Mouse (Mus musculus) forebrain, postnatal 0 days (tissue): ENCODE data around the gene Add2. TPM values are rescaled to one million over a fixed set of nuclear protein-coding genes. Genes with fewer than 3 reads are reported as not detected.
"Not testable (repeated sequence)": the region's sequence is repeated elsewhere in the genome, so short reads cannot be mapped to it uniquely, and the experiment has no call there.

ENCODE experiments used
- ATAC-seq: fragments of 200-750 bp; cut with Nextera tagmentation; 2 replicates; pipeline ENCODE4 v1.8.0; 2017; ENCODE audit warnings: mild to moderate bottlenecking, moderate library complexity
- DNase-seq: peaks from one replicate; pipeline ENCODE4 v3.0.0-alpha.2; 2015
- H3K27ac ChIP-seq: fragments of 300-500 bp; sonication (generic); 2 replicates; pipeline ENCODE4 v1.5.1; 2014; ENCODE audit warnings: low read depth, mild to moderate bottlenecking, antibody characterized with exemption, low read length, moderate library complexity, mixed read lengths
- H3K27me3 ChIP-seq: fragments of 300-500 bp; sonication (generic); 2 replicates; pipeline ENCODE4 v1.6.1; 2014; ENCODE audit warnings: mild to moderate bottlenecking, low read length, mixed read lengths; ENCODE audit not compliant: insufficient read depth
- H3K36me3 ChIP-seq: fragments of 300-500 bp; sonication (generic); 2 replicates; pipeline ENCODE4 v1.6.1; 2014; ENCODE audit warnings: mild to moderate bottlenecking, moderate library complexity; ENCODE audit not compliant: insufficient read depth
- H3K4me1 ChIP-seq: fragments of 300-500 bp; sonication (generic); 2 replicates; pipeline ENCODE4 v1.6.1; 2014; ENCODE audit warnings: antibody characterized with exemption; ENCODE audit not compliant: insufficient read depth
- H3K4me2 ChIP-seq: fragments of 300-500 bp; sonication (generic); 2 replicates; pipeline ENCODE4 v1.6.1; 2014; ENCODE audit warnings: low read depth, mild to moderate bottlenecking, moderate library complexity
- H3K4me3 ChIP-seq: fragments of 300-500 bp; sonication (generic); 2 replicates; pipeline ENCODE4 v1.5.1; 2014; ENCODE audit warnings: low read depth, low read length, mixed read lengths
- H3K9ac ChIP-seq: fragments of 300-500 bp; sonication (generic); 2 replicates; pipeline ENCODE4 v1.6.1; 2014; ENCODE audit warnings: mild to moderate bottlenecking
- H3K9me3 ChIP-seq: fragments of 300-500 bp; sonication (generic); 2 replicates; pipeline ENCODE4 v1.6.1; 2016; ENCODE audit warnings: low read length
- CTCF ChIP-seq: sonication (generic); IDR thresholded peaks from 2 replicates; pipeline ENCODE4 v1.5.1; 2016; ENCODE audit warnings: antibody characterized with exemption, control low read depth, low read depth
- WGBS: fragments of 180-500 bp; shearing (Covaris S2); extraction: QIAGEN DNeasy Blood & Tissue Kit; methylation state at CpG from one replicate; pipeline ENCODE4 v1.1.7; 2014; 5-methylcytosine and 5-hydroxymethylcytosine counted together
- polyA plus RNA-seq: library from polyadenylated mRNA; unstranded; fragments of >200 nt; fragmentation: Nextera tagmentation; extraction: Ambion mirVana; gene quantifications from 2 replicates; pipeline ENCODE4 v1.2.1, GENCODE M21; 2015
- total RNA-seq: library from RNA; depleted of rRNA; stranded (reverse); fragments of >200 nt; gene quantifications from 2 replicates; pipeline ENCODE4 v1.2.3, GENCODE M21; 2014; rRNA removed

The Add2 gene
- total RNA-seq (267 and 333 TPM in 2 replicates), polyA plus RNA-seq (175 and 186 TPM in 2 replicates)

DNA sequence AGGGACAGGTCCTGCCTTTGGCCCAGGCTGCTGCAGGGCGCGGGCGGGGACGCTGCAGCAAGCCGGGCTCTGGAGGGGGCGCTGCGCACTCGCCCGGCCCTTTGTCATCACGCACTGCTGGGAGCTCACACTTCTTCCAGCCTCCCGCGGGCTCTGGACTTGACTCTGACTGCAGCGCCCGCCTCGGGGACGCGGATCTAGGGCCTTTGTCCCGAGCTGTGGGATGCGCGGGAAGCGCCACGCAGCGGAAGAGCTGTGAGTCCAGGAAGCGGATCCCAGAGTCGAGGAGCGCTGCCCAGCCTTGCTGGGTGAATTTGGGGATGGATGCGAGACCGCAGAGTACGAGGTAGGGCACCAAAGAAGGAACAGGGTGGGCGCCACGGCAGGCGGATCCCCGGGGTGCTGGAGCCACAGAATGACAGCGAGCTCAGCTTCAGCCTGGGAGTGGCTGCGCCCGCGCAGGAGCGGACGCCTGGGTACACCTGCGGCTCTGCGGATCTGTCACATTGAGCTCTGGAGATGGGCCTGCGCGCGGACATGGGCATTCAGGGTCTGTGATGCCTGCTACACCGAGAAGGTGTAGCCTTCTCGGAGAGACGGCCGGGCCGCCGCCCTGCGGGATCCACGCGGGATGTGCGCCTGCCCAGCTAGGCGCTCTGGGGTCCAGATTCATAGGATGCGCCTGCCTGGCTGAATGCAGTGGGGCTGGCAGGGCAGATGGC lies at the start of gene Add2:
Gene Add2, plus strand, starts transcription at position 81 of the 722 bp plus-strand sequence.
- 1% methylated on average over 56 of the region's 56 CpGs for WGBS
- Histone ChIP-seq H3K36me3 (no peaks in the 10 kb centered on the region), H3K9me3 (no peaks in the 10 kb centered on the region), H3K4me3 (peak within 1 kb of the TSS; percentile 76), H3K4me1 (peaks cover 31% of the 10 kb centered on the region), H3K4me2 (peak within 1 kb of the TSS; percentile 66), H3K27ac (peak within 1 kb of the TSS; percentile 97), H3K27me3 (no peaks in the 10 kb centered on the region), H3K9ac (peak within 1 kb of the TSS; percentile 97)
- TF ChIP-seq CTCF, result peak; percentile 66
- DNase-seq (peak; percentile 87), ATAC-seq (peak; percentile 90)

DNA sequence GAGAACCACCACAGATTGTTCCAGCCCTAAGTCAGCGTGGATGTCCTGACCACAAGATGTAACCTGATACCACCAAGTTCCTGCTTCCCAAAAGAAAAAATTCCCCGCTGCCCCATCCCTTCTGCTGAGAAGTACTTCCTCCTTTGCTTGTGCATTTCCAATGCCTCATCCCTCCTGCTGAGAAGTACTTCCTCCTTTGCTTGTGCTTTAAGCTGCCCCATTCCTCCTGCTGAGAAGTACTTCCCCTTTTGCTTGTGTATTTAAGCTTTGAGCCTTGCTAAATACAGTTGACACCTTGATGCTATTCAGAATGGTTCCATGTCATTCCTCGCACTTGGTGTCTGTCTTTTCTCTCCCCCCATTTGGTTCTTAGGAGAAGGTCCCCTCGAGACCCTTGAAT lies 49.7 kb upstream of the Add2 start:
- H3K27me3 ChIP-seq, H3K9ac ChIP-seq, H3K27ac ChIP-seq, ATAC-seq, H3K9me3 ChIP-seq, H3K36me3 ChIP-seq, DNase-seq, H3K4me1 ChIP-seq, H3K4me3 ChIP-seq, H3K4me2 ChIP-seq: not testable (repeated sequence)
- 88% methylated on average over 4 of the region's 4 CpGs for WGBS

DNA sequence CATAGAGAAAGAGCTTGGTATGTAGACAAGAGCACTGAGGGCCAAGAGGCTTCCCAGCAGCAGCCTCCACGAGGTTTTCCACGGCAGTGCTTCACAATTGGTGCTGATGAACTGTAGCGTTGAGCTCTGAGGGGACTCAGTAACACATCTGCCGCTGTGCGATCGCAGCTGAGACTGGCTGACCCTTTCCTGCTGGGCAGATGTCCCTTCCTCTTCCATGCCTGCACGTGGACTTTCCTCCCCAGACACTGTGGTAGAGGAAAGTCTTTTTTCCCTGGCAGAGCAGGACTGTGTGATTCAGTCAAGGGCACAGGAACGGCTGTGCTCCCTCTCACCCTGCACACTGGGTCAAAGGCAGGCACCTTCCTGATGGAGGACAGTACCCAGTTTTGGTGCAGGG lies 44.1 kb upstream of the Add2 start:
- Histone ChIP-seq H3K9ac (no peak overlapping the region), H3K4me2 (no peak overlapping the region), H3K4me3 (no peak overlapping the region), H3K27me3 (no peaks in the 10 kb centered on the region), H3K4me1 (no peaks in the 10 kb centered on the region), H3K27ac (no peak overlapping the region), H3K36me3 (no peaks in the 10 kb centered on the region), H3K9me3 (no peaks in the 10 kb centered on the region)
- TF ChIP-seq CTCF, result no peak
- ATAC-seq (no peak), DNase-seq (no peak)
- 75% methylated on average over 8 of the region's 8 CpGs for WGBS

DNA sequence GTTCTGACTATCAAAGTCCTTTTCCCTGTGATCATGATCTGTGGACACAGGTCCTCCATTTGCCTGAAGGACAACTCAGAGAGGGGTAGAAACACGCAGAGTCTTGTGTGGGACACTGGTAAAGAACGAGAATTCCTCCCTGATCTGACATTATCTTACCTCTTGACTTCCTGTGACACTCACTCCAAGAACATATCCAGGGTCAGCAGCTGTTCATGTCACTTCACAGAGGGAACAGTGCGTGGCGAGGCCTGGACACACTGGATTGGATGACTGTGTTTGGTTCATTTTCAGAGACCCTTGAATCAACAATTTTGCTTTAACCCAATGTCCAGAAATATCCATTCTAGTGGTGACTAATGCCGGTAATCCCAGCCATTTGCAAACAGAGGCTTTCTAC lies 38.9 kb upstream of the Add2 start:
- ATAC-seq, H3K4me3 ChIP-seq, H3K36me3 ChIP-seq, H3K27ac ChIP-seq, H3K27me3 ChIP-seq, DNase-seq, H3K4me1 ChIP-seq, H3K9ac ChIP-seq, H3K4me2 ChIP-seq, H3K9me3 ChIP-seq: not testable (repeated sequence)
- WGBS, result 93% methylated on average over 5 of the region's 5 CpGs

DNA sequence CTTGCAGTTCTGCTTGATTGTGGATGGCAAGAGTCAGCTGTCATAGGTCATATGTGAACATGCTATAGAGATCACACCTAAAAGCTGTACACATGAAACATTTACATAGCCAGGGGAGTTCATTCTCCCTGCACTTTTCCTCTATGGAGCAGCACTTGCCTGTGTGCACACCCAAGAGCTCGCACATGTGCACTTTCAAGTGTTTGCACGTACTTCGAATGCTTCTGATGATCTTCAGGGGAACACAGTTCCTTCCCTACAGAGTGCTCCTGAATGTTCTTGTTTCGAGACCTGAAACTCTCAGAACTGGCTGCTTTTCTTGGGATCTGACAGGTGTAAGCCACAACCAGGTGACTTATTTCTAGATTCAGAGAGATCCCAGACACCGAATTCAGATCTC lies 37.7 kb upstream of the Add2 start:
- H3K27me3 ChIP-seq, H3K4me1 ChIP-seq, H3K9me3 ChIP-seq, H3K4me3 ChIP-seq, ATAC-seq, H3K9ac ChIP-seq, H3K4me2 ChIP-seq, H3K36me3 ChIP-seq, DNase-seq, H3K27ac ChIP-seq: not testable (repeated sequence)
- 93% methylated on average over 5 of the region's 5 CpGs for WGBS

DNA sequence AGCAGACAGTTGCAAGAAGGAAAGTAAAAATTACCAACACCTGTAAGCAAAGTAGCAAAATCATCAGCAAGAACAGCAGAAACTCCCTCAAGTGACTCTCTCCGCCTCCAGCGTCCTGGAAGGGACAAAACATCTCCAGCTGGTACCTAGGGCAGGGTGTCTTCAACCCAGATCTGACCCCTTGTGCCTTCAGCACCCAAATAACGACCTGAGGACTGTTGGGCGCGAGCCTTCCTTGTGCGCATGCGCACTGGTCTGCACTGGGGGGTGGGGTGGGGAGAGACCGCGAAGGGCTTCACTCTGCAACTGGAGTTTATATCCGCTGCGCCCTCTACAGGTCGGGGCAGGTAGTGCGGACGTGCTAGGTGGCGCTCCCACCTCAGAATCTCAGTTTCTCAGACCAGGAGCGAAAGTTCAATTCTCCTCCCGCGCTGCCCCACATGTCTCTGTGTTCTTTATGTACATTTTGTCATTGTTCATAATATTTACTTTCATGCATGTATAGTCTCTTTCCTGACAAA lies 25.0 kb upstream of the Add2 start:
- TF ChIP-seq CTCF, result peak; percentile 56
- H3K4me3 ChIP-seq, result no peak overlapping the region
- no peak overlapping the region for H3K4me2 ChIP-seq
- no peaks in the 10 kb centered on the region for H3K4me1 ChIP-seq
- H3K9me3 ChIP-seq, result no peaks in the 10 kb centered on the region
- no peak for ATAC-seq
- H3K27ac ChIP-seq, result no peak overlapping the region
- WGBS, result 80% methylated on average over 18 of the region's 18 CpGs
- H3K27me3 ChIP-seq, result no peaks in the 10 kb centered on the region
- DNase-seq, result no peak
- no peaks in the 10 kb centered on the region for H3K36me3 ChIP-seq
- H3K9ac ChIP-seq, result no peak overlapping the region

DNA sequence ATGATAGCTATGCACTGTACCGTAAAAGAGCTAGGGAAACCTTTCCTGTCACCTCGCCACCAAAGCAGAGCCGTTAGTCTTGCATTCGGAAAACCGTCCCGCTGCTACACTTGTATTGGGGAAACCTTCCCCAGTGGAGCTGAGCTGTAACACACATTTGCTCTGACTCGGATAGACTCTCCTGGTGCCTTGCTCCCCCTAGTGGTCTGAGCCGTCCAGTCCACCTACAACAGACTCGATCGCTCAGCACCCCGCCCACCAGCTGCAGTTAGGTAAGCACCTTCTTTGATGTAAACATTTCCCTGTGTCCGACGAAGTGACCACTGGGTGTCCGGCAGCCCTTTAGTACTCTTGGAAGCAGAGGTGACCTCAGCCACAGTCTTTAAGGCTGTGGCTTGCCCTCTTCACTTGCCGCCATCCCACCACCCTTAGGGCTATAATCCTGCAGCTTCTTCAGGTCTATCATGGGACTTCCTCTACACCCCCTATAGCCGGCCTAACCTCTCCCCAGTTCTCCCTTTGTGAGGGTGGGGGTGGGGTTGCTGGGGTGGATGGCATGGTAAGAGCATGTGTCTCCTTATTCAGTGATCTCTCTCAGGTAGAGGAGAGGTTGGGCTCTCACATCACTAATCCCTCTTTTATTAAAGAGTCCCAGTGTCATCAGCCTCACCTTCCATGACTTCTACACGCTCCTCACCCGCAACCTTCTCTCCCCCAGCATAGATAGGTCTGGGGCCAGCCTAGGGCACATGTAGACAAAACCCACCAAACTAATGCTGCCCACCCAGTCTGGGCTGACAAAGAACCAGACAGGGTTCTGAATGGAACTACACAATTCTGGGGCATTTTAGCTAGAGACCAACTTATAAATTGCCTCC lies 24.0 kb upstream of the Add2 start:
- H3K27ac ChIP-seq, result no peak overlapping the region
- 10% methylated on average over 18 of the region's 18 CpGs for WGBS
- peak; percentile 98 for TF ChIP-seq CTCF
- H3K4me1 ChIP-seq, result no peaks in the 10 kb centered on the region
- ATAC-seq (peak; percentile 99), DNase-seq (peak; percentile 88)
- H3K27me3 ChIP-seq, result no peaks in the 10 kb centered on the region
- no peak overlapping the region for H3K4me3 ChIP-seq
- H3K4me2 ChIP-seq, result peak overlapping the region; percentile 41
- no peaks in the 10 kb centered on the region for H3K9me3 ChIP-seq
- H3K36me3 ChIP-seq, result no peaks in the 10 kb centered on the region
- H3K9ac ChIP-seq, result no peak overlapping the region
